In genomic region chr1:60757631-60758030, GRCm38 (mm10) we compare ENCODE assay signal across 27 mouse cellular contexts.
"Had no signal": no experiment of that assay in that cellular context is flagged by ENCODE, and none has a peak within 500 bp of the region (broad histone marks: within the 10 kb centered on the region; RNA-seq: fewer than 3 reads in every experiment).

No protein-coding gene starts in this region.

- H3K36me3 ChIP-seq: embryonic facial prominence, embryonic 10.5 days; embryonic facial prominence, embryonic 12.5 days; embryonic facial prominence, embryonic 13.5 days; embryonic facial prominence, embryonic 15.5 days; forebrain, embryonic 10.5 days; forebrain, embryonic 12.5 days; forebrain, embryonic 15.5 days had no signal

- ATAC-seq: forebrain, embryonic 13.5 days; forebrain, embryonic 14.5 days; forebrain, embryonic 15.5 days; forebrain, embryonic 16.5 days; forebrain, postnatal 0 days had no signal

- H3K4me3 ChIP-seq: embryonic facial prominence, embryonic 10.5 days; embryonic facial prominence, embryonic 12.5 days; embryonic facial prominence, embryonic 13.5 days; embryonic facial prominence, embryonic 15.5 days; erythroblast, embryonic 14.5 days; forebrain, embryonic 10.5 days; forebrain, embryonic 12.5 days; forebrain, embryonic 13.5 days; forebrain, embryonic 15.5 days; gastrocnemius, adult 2 months; heart, adult 2 months had no signal

- DNase-seq: cerebellum, adult 8-10 months; cerebellum, adult 9-10 months; cerebellum, adult 9-11 months; cerebellum, postnatal 10 days; cerebellum, postnatal 14 days; cerebellum, postnatal 25 days; cerebellum, postnatal 36 days; embryo, embryonic 11 days; forebrain, postnatal 0 days; gastrocnemius, adult 2 months; gastrocnemius, postnatal 10 days; gastrocnemius, postnatal 14 days; gastrocnemius, postnatal 25 days; heart, adult 11 months; heart, adult 18-20 months; heart, adult 2 months had no signal

- H3K27ac ChIP-seq: embryonic facial prominence, embryonic 10.5 days; embryonic facial prominence, embryonic 12.5 days; embryonic facial prominence, embryonic 13.5 days; embryonic facial prominence, embryonic 15.5 days; forebrain, embryonic 10.5 days; forebrain, embryonic 12.5 days; forebrain, embryonic 13.5 days; forebrain, embryonic 15.5 days; gastrocnemius, adult 2 months; heart, adult 2 months had no signal

- H3K4me1 ChIP-seq: embryonic facial prominence, embryonic 12.5 days; embryonic facial prominence, embryonic 15.5 days; forebrain, embryonic 12.5 days; forebrain, embryonic 13.5 days; forebrain, embryonic 15.5 days had no signal

- H3K27me3 ChIP-seq: embryonic facial prominence, embryonic 12.5 days; embryonic facial prominence, embryonic 13.5 days; embryonic facial prominence, embryonic 15.5 days; forebrain, embryonic 12.5 days; forebrain, embryonic 13.5 days; forebrain, embryonic 15.5 days had no signal
